Mouse (Mus musculus) ovary, postnatal 36 days (tissue): Measurements from ENCODE around the gene Gm3435.
"Not testable (repeated sequence)": the region's sequence is repeated elsewhere in the genome, so short reads cannot be mapped to it uniquely, and the experiment has no call there.

Experiments used
- DNase-seq: peaks from one replicate; pipeline ENCODE4 v3.0.0; 2022; ENCODE audit warnings: low spot score, mixed read lengths

Gene Gm3435

DNA sequence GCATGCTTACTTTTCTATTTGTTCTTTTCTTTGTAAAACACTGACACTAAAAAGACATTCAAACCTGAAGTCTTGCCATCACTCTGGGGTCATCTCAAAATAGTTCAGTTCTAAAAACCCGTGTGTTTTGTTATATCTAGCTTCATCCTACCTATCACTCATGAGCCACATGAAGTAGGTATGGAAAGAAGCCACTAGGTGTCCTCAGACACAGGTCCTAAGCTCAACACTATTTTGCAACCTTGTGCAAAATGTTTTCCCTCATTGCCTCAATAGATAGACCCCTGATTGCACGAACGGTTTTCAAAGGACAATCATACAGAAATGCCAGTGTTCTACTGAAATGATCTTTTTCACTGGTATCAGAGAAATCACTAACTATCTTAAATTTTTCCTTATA, 30.5 kb downstream of the Gm3435 start:
- DNase-seq: not testable (repeated sequence)

GRCm38 (mm10) chr17:15041175-15041729, 31.3 kb downstream of the Gm3435 start, which contains the start of the genes Ermard, Tcte3 and Gm3448:
Gene Ermard (plus strand): TSS chr17:15041208.
Gene Tcte3 (minus strand): TSS chr17:15041488.
Gene Gm3448 (minus strand): TSS chr17:15041537.
- peak; percentile 51 for DNase-seq

- not testable (repeated sequence) for DNase-seq
Measured at GRCm38 (mm10) chr17:15050338-15050737, 40.4 kb downstream of the Gm3435 start.

GRCm38 (mm10) chr17:15052766-15053165, 42.8 kb downstream of the Gm3435 start:
- not testable (repeated sequence) for DNase-seq

- DNase-seq: not testable (repeated sequence)
Measured at GRCm38 (mm10) chr17:15053183-15053828, 43.3 kb downstream of the Gm3435 start.

- DNase-seq: not testable (repeated sequence)
Measured at GRCm38 (mm10) chr17:15053829-15054200, 43.8 kb downstream of the Gm3435 start.

DNA sequence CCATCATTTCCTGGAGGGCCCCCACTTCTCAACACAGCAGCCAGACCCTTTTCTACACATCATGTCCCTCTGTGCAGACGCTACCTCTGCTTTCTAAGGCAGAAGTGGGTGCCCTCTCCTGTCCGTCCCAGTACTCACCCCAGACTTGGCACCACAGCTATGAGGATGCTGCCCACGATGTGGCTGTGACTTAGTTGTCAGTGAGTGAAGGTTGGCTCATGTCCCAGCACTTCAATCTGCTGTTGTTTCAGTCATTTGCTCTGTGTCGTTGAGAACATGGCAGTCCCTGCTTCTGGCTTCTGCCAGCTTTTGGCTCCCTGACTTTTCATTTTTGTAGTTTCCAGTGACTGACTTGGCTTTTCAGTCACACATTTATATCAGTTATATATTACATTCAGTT, 45.9 kb downstream of the Gm3435 start:
- DNase-seq: no peak

DNA sequence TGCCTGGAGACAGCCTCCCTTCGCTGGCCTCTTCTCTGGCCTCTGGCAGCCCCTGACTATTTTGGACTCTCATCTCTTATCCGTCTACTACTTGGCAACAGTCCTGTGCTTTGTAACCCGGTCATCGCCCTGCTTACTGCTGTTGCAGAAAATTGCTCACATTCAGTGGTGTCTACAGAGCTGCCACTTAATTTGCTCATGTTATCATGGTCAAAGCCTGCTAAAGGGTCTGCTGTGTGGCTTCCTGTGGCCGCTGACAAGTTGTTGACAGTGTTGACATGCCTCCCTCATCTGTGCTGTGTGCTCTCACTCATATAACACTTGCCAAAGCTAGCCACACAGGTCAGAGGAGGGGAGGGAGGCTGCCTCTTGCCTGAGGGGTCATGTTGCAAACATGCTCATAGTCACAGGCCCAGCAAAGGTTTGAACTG, 48.2 kb downstream of the Gm3435 start:
- DNase-seq: no peak

DNA sequence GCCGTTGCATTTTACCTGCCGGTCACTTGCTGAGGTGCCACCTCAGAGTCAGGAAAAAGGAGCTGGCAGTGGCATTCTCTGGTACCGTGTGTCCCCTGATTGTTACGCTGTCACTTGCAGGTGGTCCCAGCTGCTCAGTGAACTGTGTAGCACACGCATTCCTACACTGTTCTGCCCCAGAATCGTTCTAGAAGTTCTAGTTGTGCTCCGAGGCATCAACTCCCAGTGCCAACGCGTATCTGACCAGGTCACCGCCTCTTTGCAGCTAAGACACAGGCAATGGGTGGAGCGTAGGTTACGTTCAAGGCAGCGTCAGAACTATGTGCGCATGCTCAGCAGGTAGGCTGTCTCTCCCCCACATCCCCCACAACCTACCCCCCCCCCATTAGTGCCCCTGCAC, 49.7 kb downstream of the Gm3435 start:
- DNase-seq: no peak

DNA sequence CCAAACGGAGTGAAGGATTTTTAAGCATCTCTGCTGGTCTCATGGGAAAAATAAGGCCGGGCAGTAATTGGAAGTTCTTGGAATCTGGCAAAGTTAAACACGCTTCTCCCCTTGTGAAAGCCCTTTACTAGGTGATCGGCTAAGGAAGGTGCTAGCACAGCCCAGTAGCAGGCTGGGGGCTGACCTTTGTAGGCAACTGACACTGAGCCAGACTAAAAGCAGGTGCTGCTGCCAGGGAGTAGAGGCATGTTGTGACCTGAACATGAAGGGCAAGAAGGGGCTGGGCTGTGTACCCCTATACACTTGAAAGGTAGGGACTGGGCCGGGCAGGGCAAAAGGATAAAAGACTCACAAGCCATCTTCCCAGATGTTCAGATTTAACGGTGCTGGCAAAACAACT, 50.4 kb downstream of the Gm3435 start:
- DNase-seq: no peak

- DNase-seq: peak; percentile 41
Measured at GRCm38 (mm10) chr17:15065391-15066024, 55.5 kb downstream of the Gm3435 start.

DNA sequence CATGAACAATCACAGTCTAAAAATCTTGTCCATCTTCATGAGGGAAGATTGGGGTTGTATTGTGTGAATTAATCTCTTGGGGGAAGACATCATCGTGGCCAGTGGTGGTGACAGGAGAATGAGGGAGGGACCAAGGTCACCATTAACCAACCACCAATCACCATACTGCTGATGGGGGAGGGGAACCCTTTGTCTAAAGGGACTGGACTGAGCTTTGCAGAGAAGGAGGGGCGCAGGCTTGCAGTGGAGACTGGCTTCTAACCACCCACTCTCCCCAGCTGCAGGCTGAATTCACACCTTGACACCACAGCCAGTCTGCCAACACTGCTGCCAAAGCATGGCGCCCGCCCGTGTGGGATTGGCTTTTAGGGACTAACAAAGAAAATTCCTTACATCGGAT, 56.1 kb downstream of the Gm3435 start:
- no peak for DNase-seq

DNA sequence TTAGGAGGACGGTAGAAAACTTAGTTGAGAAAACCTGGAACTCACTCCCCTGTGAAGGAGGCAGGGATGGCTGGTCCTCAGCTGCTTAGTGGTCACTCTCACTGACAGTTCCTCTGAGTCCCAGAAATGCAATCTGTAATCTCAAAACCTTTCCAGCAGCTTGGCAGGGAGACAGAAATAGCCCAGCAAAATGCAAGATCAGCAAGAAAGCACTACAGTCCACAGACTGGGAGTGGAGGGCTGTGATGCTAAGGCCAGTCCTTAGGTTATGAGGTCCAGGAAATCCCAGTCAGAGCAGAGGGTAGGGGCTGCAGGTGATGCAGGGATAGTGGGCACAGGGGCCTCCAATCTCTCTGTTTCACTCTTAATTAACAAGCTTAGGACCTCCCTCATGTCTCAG, 56.9 kb downstream of the Gm3435 start:
- no peak for DNase-seq

DNA sequence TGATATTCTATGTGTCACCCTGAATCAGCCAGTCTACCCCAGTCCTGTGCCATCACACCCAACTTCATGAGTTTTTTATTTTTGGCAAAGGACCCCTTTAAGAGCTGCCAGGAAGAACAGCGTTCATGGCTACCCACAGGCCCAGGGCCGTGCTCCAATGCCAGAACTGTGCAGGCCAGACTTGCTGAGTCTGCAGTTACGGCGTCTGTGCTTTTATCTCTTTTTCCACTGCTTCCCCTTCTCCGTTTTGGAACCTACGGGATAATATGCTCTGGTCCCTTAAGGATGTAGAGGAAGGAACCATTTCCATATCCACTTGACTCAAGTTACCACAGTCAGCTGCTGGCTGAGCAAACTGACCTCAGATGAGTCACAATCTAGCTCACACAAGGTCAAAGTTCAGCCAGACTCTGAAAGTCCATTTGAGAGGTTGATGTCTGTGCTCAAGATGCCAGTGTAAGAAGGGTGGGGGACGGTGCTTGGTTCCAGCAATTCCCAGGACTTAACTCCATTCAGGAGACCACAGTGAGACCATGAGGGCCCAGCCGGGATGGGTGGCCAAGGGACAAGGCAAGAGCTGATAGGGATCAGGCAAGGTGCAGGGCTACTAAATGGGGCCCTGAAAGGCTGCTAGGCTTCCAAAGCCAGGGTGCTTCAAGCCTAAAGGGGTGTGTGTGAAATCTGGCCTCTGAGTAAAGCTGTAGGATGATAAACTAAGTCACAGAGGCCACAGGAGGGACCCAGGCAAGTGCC, 58.2 kb downstream of the Gm3435 start:
- DNase-seq: no peak

DNA sequence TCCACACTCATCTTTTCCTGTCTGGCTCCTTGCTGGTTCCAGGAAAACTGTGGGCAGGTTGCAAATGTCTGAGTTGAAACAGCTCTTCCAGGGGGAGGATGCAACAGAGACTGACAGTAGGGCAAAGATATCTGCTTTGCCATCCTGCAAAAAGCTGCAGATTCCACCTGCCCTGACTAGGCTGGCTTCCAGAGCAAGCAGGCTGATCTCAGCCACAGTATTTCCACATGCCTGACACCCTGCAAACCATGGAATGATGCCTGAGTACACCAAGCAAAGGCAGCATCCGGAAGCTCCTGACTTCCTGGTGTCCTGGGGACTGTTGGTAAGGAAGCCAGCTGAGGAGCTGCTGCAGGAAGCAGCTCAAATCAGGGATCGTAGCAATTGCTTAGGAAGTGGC, 59.1 kb downstream of the Gm3435 start:
- no peak for DNase-seq
